Mouse (Mus musculus): ENCODE results near the gene Rcan1. TPM values are rescaled to one million over a fixed set of nuclear protein-coding genes. Genes with fewer than 3 reads are reported as not detected.

The Rcan1 gene
- polyA plus RNA-seq, 1 experiment from 2014 or later: 39.9 TPM

DNA sequence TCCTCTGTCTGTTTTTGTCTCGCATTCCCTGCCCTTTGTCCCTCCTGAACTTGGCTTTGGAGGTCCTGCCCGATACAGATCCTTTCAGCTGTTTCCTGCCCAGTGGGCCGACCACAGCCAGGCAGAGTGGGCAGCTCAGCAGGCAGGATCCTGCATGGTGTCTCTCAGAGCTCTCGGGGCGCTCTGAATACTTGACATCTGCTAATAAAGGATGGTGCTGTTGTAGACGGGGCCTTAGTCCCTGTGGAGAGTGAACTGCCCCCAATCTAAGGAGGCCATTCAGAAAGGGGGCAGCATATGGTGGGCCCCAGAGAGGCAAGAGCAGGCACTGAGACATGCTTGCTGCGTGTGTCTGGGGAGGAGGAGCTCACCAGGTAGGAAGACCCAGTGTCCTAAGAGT, 57.8 kb downstream of the Rcan1 start:
- Histone ChIP-seq H3K4me1 (peaks cover 28% of the 10 kb centered on the region), H3K4me2 (no peak overlapping the region), H3K27me3 (no peaks in the 10 kb centered on the region), H3K4me3 (no peak overlapping the region), H3K27ac (no peak overlapping the region; the same call in 1 of the 2 replicates), H3K9me3 (no peaks in the 10 kb centered on the region), H3K9ac (no peak overlapping the region), H3K36me3 (no peaks in the 10 kb centered on the region)
- 40% methylated on average over 7 of the region's 7 CpGs for WGBS
- no peak for ATAC-seq (ENCODE audit: insufficient number of reproducible peaks, low FRiP score, low TSS enrichment, low read depth)

GRCm38 (mm10) chr16:92411981-92412706, 58.5 kb downstream of the Rcan1 start:
- Histone ChIP-seq H3K4me3 (no peak overlapping the region), H3K4me1 (peaks cover 28% of the 10 kb centered on the region), H3K27me3 (no peaks in the 10 kb centered on the region), H3K9ac (no peak overlapping the region), H3K36me3 (no peaks in the 10 kb centered on the region), H3K27ac (no peak overlapping the region), H3K9me3 (no peaks in the 10 kb centered on the region), H3K4me2 (no peak overlapping the region)
- no peak for ATAC-seq (ENCODE audit: insufficient number of reproducible peaks, low FRiP score, low TSS enrichment, low read depth)
- WGBS: 81% methylated on average over 19 of the region's 19 CpGs

DNA sequence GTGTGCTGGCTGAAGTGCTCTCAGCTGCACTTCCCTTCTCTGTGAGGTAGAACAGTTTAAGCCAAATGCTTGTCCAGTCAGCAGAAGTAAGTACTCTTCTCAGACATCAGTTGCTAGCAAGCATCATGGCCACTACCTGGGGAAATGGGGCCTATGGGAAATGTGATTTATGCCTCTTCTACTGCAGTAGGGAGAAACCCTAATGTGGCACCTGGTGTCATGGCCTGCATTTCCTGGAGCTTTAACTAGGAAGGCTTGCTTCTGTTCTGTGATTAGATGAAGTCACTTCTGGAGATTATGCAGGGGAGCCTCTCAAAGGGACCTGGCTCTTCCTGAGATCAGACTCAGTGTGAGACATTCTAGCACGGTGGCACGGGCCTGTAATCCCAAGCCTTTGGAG, 60.3 kb downstream of the Rcan1 start:
- no peak overlapping the region for H3K4me2 ChIP-seq
- H3K36me3 ChIP-seq: no peaks in the 10 kb centered on the region
- no peak overlapping the region for H3K9ac ChIP-seq
- H3K4me3 ChIP-seq: no peak overlapping the region
- no peak overlapping the region for H3K27ac ChIP-seq
- 81% methylated on average over 2 of the region's 2 CpGs for WGBS
- H3K4me1 ChIP-seq: peaks cover 23% of the 10 kb centered on the region
- H3K9me3 ChIP-seq: no peaks in the 10 kb centered on the region
- no peak for ATAC-seq (ENCODE audit: insufficient number of reproducible peaks, low FRiP score, low TSS enrichment, low read depth)
- H3K27me3 ChIP-seq: no peaks in the 10 kb centered on the region

- H3K27me3 ChIP-seq: no peaks in the 10 kb centered on the region
- no peak for ATAC-seq (ENCODE audit: insufficient number of reproducible peaks, low FRiP score, low TSS enrichment, low read depth)
- no peaks in the 10 kb centered on the region for H3K9me3 ChIP-seq
- H3K36me3 ChIP-seq: no peaks in the 10 kb centered on the region
- no peak overlapping the region for H3K27ac ChIP-seq
- no peak overlapping the region for H3K4me2 ChIP-seq
- H3K4me1 ChIP-seq: peaks cover 24% of the 10 kb centered on the region
- no peak overlapping the region for H3K9ac ChIP-seq
- WGBS: 50% methylated on average over 2 of the region's 2 CpGs
- no peak overlapping the region for H3K4me3 ChIP-seq
Observed at GRCm38 (mm10) chr16:92407883-92408282, 62.8 kb downstream of the Rcan1 start.

DNA sequence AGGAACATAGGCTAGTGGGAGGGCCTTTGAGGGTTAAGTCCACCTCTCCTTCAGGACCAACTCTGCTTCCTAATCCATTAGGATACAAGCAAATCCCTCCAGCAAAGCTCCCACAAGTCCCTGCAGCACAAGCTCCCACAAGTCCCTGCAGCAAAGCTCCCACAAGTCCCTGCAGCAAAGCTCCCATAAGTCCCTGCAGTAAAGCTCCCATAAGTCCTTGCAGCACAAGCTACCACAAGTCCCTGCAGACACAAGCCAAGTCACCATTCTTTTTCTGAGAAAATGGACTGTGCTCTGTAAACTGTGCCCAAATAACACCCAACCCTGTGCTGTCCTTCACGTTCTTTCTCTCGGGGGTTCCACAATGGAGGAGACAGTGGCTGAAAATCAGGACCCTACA, 66.5 kb downstream of the Rcan1 start:
- Histone ChIP-seq H3K27ac (no peak overlapping the region), H3K4me2 (no peak overlapping the region), H3K9me3 (no peaks in the 10 kb centered on the region), H3K27me3 (no peaks in the 10 kb centered on the region), H3K4me3 (no peak overlapping the region), H3K36me3 (no peaks in the 10 kb centered on the region), H3K4me1 (peaks cover 45% of the 10 kb centered on the region), H3K9ac (no peak overlapping the region)
- 82% methylated on average over 2 of the region's 2 CpGs for WGBS
- no peak for ATAC-seq (ENCODE audit: insufficient number of reproducible peaks, low FRiP score, low TSS enrichment, low read depth)

GRCm38 (mm10) chr16:92403069-92403468, 67.6 kb downstream of the Rcan1 start:
- ATAC-seq (ENCODE audit: insufficient number of reproducible peaks, low FRiP score, low TSS enrichment, low read depth): no peak
- WGBS: 70% methylated on average over 10 of the region's 10 CpGs
- H3K4me1 ChIP-seq: peaks cover 51% of the 10 kb centered on the region
- H3K9ac ChIP-seq: no peak overlapping the region
- 0 out of 2 replicates have a peak overlapping the region, but pooled peaks have one; percentile 57 for H3K27ac ChIP-seq
- H3K36me3 ChIP-seq: no peaks in the 10 kb centered on the region
- no peak overlapping the region for H3K4me2 ChIP-seq
- no peaks in the 10 kb centered on the region for H3K27me3 ChIP-seq
- H3K4me3 ChIP-seq: no peak overlapping the region
- no peaks in the 10 kb centered on the region for H3K9me3 ChIP-seq

DNA sequence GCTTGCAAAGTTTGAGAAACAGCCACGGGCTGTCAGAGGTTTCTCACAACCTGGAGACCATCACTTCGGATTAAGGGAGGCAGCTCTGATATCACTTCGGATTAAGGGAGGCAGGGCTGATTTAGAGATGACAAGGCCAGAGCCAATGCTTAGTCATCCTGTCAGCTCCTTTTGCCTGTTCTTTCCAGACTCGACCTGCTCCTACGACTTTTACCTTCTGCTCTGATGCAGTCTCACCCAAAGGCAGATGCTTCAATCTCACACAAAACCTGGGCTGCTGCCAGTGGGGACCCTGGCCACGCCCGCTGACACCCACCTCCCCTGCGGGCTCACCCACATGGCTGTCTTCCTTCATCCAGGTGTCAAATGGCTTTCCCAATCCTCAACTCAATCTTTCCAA, 68.5 kb downstream of the Rcan1 start:
- peaks cover 58% of the 10 kb centered on the region for H3K4me1 ChIP-seq
- H3K27ac ChIP-seq: peak overlapping the region; percentile 57; the same call in 1 of the 2 replicates
- H3K9me3 ChIP-seq: no peaks in the 10 kb centered on the region
- H3K9ac ChIP-seq: no peak overlapping the region
- H3K27me3 ChIP-seq: no peaks in the 10 kb centered on the region
- H3K4me3 ChIP-seq: no peak overlapping the region
- no peak for ATAC-seq (ENCODE audit: insufficient number of reproducible peaks, low FRiP score, low TSS enrichment, low read depth)
- 31% methylated on average over 8 of the region's 8 CpGs for WGBS
- H3K4me2 ChIP-seq: no peak overlapping the region
- H3K36me3 ChIP-seq: no peaks in the 10 kb centered on the region

DNA sequence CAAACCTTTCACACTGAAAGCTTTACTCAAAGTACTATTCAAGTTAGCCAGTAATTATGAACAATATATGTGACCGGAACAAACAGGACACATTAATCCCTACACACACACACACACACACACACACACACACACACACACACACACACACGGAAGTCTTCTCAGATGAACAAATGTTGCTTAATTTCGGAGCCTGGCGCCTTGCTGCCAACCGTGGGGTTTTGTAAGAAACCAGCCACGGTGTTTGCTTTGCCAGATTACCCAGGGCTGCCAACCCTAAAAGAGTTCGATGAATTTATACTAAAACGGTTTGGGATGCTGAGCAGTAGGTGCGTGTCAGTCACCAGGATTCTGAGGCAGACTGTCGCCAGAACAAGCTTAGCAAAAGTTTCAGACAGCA, 69.5 kb downstream of the Rcan1 start:
- H3K36me3 ChIP-seq: peaks cover 10% of the 10 kb centered on the region
- H3K4me3 ChIP-seq: no peak overlapping the region
- H3K4me2 ChIP-seq: no peak overlapping the region
- peaks cover 58% of the 10 kb centered on the region for H3K4me1 ChIP-seq
- no peak overlapping the region for H3K9ac ChIP-seq
- H3K9me3 ChIP-seq: no peaks in the 10 kb centered on the region
- no peaks in the 10 kb centered on the region for H3K27me3 ChIP-seq
- ATAC-seq (ENCODE audit: insufficient number of reproducible peaks, low FRiP score, low TSS enrichment, low read depth): no peak
- WGBS: 40% methylated on average over 10 of the region's 10 CpGs
- H3K27ac ChIP-seq: peak overlapping the region; percentile 33; the same call in 1 of the 2 replicates

DNA sequence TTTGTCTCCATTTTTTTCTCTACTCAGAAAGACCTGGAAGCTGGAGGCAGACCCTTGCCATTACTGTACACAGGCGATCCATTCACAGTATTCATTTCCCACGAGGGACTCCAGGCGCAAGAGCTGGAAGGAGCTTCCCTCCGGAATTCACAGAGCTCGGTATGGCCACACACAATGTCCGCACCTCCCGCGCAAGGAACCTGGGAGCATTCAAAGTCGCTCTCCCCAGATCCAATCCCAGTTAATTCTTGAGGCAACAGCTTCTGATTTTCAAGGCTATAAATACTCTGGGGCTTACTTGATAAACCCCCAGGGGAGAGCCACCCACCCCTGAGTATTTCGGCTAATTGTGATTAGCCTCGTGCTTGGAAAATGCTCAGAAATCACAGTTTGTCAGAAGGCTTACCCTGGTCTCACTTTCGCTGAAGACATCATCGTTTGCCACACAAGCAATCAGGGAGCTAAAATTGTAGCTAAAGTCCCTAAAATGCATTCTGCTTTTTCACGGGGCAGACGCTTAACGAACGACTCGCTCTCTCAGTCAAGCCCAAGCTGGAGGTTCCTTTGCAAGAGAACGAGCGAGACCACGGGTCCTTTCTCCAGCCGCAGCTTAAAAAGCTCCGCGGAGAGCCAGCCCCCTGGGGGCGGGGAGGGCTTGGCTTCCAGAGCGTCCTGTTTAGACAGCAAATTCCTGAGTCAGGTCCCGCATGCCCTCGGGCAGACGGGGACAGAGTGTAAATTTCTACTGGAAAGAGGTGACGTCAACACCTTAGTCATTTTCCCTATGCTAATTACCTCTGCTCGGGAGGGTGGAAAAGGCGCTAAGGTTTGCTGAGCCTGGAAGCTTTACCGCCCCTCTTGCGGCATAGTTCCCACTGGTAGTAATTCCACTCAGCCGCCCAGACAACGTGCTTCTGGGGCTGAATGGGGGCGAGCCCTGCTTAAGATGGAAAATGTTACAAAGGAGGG, 70.9 kb downstream of the Rcan1 start:
- Histone ChIP-seq H3K9ac (peak overlapping the region; percentile 18), H3K27ac (peak overlapping the region; percentile 83), H3K36me3 (peaks cover 24% of the 10 kb centered on the region), H3K4me3 (peak overlapping the region; percentile 40), H3K4me2 (peak overlapping the region; percentile 68), H3K9me3 (no peaks in the 10 kb centered on the region), H3K27me3 (no peaks in the 10 kb centered on the region), H3K4me1 (peaks cover 58% of the 10 kb centered on the region)
- WGBS: 1% methylated on average over 37 of the region's 37 CpGs
- peak; percentile 77 for ATAC-seq (ENCODE audit: insufficient number of reproducible peaks, low FRiP score, low TSS enrichment, low read depth)

DNA sequence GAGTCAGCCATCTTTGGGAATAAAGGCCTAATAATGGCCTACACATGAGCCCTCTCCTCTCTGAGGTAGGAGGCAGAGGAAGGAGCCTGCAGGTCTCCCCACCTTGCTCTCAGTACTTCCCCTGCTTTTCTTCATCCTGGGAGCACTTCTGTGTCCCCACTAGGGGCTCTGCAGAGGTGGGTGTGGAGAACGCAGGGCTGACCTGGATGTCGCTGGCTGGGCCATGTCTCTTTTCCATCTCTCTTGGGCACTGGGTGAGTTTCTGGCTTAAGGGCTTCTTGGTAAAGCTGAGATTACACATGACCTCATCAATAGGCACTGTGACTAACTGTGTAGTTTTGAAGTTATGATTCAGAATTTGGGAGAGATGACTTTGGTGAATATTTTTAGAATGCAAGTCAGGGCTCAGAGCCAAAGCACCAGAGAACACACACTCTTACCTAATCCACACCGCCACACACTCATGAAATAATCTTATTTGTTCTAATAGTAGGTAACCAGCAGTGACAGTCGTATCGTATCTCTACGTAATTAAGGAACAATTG, 72.0 kb downstream of the Rcan1 start:
- no peak overlapping the region for H3K9ac ChIP-seq
- ATAC-seq (ENCODE audit: insufficient number of reproducible peaks, low FRiP score, low TSS enrichment, low read depth): no peak

DNA sequence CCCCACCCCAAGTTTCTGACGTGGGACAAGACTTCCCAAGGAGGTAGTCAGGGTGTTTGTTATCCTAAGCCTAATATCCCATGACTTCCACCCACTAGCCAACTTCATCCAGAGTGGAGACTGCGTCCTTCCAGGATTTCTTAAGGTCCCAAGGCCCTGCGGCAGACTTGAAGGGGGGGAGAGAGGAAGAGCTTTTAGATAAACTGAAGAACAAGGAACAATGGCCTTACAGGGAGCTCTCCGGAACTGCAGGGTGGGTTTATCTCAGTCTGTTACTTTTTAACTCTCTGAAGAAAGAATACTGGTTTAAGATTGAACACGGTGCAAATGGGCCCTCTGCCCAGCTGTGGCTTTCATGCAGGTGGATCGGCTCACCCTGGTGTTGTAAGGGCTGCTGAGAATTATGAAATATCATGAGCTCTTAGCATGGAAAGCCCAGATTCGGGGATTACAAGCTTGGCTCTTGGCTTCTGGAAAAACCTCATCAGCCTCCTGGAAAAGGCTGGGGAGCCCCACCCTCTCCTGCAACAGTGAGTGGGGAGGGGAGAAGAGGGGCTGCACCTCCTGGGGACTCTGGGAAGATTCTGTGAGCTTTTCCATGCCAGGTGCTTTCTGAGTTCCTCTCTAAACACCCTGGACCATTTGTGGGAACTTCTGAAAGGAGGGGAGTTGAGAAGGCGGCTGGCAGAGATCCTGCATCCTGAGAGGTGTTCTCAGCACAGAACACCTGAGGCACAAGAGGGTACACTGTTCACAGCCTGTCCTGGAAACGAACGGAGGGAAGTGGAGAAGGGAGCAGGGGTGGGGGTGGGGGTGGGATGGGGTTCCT, 72.7 kb downstream of the Rcan1 start:
- Histone ChIP-seq H3K27ac (peak overlapping the region; percentile 79), H3K36me3 (peaks cover 42% of the 10 kb centered on the region), H3K4me3 (no peak overlapping the region), H3K27me3 (no peaks in the 10 kb centered on the region), H3K4me1 (peaks cover 54% of the 10 kb centered on the region), H3K9ac (no peak overlapping the region), H3K4me2 (peak overlapping the region; percentile 20), H3K9me3 (no peaks in the 10 kb centered on the region)
- WGBS: 48% methylated on average over 10 of the region's 10 CpGs
- 0 out of 2 replicates have a peak, but pooled peaks have one; percentile 20 for ATAC-seq (ENCODE audit: insufficient number of reproducible peaks, low FRiP score, low TSS enrichment, low read depth)

More for the DNA sequence above, 72.0 kb downstream of the Rcan1 start:
- 56% methylated on average over 6 of the region's 6 CpGs for WGBS
- Histone ChIP-seq H3K27me3 (no peaks in the 10 kb centered on the region), H3K4me3 (peak overlapping the region; percentile 40), H3K9me3 (no peaks in the 10 kb centered on the region), H3K27ac (peak overlapping the region; percentile 83), H3K4me1 (peaks cover 58% of the 10 kb centered on the region), H3K4me2 (peak overlapping the region; percentile 68), H3K36me3 (peaks cover 35% of the 10 kb centered on the region)

All from limb, embryonic 15.5 days (tissue).